Mouse (Mus musculus) forelimb bud, embryonic 11.5 days (tissue): ENCODE measurements around the gene Ergic1.

ENCODE experiments used
- DNase-seq: peaks from one replicate; pipeline ENCODE4 v3.0.0-alpha.2; 2012; ENCODE audit warnings: low read depth, low spot score

Gene Ergic1

DNA sequence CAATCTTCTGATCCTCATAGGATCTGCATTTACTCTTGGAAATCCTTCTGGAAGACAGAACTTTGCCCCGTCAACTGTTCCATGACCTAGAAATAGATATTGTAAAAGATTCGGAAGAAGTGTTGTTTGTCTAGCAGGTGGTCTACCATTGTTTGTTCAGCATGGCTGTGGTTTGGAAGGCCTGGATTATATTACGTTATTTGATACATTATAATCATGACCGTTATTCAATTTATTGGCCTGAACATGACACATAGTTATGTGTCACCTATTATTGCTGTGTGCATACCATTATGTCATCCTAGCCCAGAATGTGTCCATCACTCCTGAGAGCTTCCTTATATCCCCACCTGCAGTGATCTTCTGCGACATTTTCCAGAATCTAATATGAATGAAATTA lies 37.6 kb downstream of the Ergic1 start:
- no peak for DNase-seq

GRCm38 (mm10) chr17:26600913-26601447 lies 39.7 kb downstream of the Ergic1 start:
- no peak for DNase-seq

DNA sequence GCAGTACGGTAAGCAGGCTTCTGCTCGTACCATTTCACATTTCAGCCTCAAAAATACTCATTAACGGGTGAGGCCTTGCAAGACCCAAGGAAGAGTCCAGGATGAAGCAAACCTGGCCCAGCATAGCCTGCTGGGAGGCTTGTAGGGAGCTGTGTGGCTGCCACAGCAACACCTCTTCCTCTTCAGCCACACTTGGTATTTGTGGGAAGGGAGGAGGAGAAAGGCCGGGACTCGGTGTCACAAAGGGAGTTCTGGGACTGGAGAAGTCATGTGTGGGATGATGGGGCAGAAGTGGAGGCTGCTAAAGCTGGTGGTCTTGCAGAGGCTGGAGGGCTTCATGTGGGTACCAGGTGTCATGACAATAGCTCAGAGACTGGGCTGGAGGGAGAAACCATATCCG lies 40.2 kb downstream of the Ergic1 start:
- DNase-seq, result no peak

DNA sequence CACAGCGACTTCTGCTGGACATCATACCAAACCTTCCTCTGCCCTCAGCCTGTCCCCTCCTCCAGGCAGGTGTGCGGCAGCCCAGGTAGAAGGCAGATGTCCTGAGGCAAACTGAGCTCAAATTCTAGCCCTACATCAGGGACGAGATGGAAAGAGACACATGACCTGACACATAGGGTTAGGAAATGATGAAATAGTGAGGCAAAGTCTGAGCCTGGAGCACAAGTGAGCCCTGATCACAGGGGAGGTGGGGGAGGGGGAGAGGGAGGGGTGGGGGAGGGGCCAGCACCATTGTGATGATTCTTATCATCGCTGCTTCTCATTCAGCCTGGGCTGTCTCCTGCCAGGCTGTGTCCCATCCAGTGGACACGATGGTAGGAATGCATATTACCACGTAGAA lies 40.6 kb downstream of the Ergic1 start:
- no peak for DNase-seq

GRCm38 (mm10) chr17:26602371-26602885 lies 41.1 kb downstream of the Ergic1 start:
- DNase-seq, result no peak

- no peak for DNase-seq
Observed at GRCm38 (mm10) chr17:26603311-26603710, 42.0 kb downstream of the Ergic1 start.

- DNase-seq, result no peak
Observed at GRCm38 (mm10) chr17:26605636-26606035, 44.3 kb downstream of the Ergic1 start.

GRCm38 (mm10) chr17:26606516-26606915 lies 45.2 kb downstream of the Ergic1 start:
- DNase-seq, result no peak

GRCm38 (mm10) chr17:26608348-26608747 lies 47.1 kb downstream of the Ergic1 start:
- no peak for DNase-seq

GRCm38 (mm10) chr17:26608877-26609276 lies 47.6 kb downstream of the Ergic1 start:
- no peak for DNase-seq

DNA sequence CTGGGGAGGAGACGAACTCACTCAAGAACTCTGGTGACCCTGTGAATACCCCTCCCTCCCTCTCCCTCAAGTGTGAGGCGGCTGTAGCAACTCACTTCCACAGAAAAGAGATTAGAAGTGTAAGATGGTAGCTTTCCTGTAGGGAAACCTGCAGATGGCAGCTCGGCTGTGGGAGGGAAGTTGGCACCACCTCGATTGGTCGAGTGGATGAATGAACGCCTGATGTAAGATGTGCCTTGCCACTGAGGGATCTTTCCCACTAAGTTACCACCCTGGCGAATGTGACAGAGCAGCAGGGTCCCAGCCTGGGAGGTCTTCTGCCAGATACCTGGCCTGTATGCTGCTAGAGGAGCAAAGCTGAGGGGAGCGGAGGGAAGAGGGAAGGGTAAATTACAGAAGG lies 48.5 kb downstream of the Ergic1 start:
- DNase-seq, result no peak

- no peak for DNase-seq
Observed at GRCm38 (mm10) chr17:26611328-26611727, 50.0 kb downstream of the Ergic1 start.

GRCm38 (mm10) chr17:26611918-26612317 lies 50.6 kb downstream of the Ergic1 start:
- no peak for DNase-seq

GRCm38 (mm10) chr17:26614286-26614685 lies 53.0 kb downstream of the Ergic1 start:
- no peak for DNase-seq

- DNase-seq, result no peak
Observed at GRCm38 (mm10) chr17:26614708-26615486, 53.6 kb downstream of the Ergic1 start.

GRCm38 (mm10) chr17:26616696-26617095 lies 55.4 kb downstream of the Ergic1 start:
- DNase-seq, result no peak

GRCm38 (mm10) chr17:26618498-26618897 lies 57.2 kb downstream of the Ergic1 start:
- DNase-seq, result no peak

GRCm38 (mm10) chr17:26619577-26619976 lies 58.3 kb downstream of the Ergic1 start:
- no peak for DNase-seq

DNA sequence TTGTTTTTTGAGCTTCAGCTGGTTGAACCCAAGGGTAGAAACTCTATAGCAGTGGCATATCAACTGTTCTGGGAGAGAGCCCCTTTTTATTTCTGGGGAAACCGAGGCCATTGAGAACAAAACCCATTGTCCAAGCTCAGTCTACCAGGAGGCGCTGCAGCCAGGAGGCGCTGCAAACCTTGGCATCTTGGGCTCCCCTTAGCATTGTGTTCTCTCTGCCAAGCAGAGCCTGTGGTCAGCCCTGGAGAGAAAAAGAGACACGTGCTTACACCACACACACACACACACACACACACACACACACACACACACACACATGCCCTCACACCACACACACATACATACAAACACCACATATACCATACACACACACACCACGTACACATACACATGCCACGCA lies 59.0 kb downstream of the Ergic1 start:
- no peak for DNase-seq

- no peak for DNase-seq
Observed at GRCm38 (mm10) chr17:26620786-26621766, 59.8 kb downstream of the Ergic1 start.

DNA sequence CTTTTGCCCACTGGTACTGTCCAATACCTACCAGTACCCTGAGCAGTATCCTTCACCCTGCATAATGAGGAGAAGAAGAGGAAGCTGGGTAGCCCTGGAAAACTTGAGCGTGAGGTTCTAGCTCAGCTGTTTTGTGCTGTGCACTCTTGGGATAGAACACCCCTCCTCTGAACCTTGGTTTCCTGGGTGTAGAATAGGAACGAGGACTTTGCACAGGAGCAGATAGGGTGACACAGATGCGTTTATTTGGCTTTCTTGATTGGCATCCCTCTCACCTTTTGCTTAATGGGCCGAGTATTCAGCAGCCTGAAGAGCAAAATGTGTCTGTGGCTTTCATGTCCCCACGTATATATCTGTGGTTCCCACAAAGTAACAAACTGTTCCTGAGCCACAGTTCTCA lies 60.6 kb downstream of the Ergic1 start:
- DNase-seq, result no peak

GRCm38 (mm10) chr17:26623991-26624390 lies 62.7 kb downstream of the Ergic1 start:
- DNase-seq, result no peak
